Mouse (Mus musculus): ENCODE results near the gene Ctnnd2. TPM values are rescaled to one million over a fixed set of nuclear protein-coding genes. Genes with fewer than 3 reads are reported as not detected.
A peak's percentile ranks its signal among the peaks of the same experiment; 100 is the strongest.

Gene Ctnnd2
- polyA plus RNA-seq, 1 experiment from 2014 or later, result 3.3 TPM

- Histone ChIP-seq H3K27ac (no peak overlapping the region), H3K4me2 (no peak overlapping the region), H3K27me3 (no peaks in the 10 kb centered on the region), H3K36me3 (no peaks in the 10 kb centered on the region), H3K4me3 (replicated peaks) (no peak overlapping the region), H3K4me1 (replicated peaks) (no peaks in the 10 kb centered on the region), H3K9me3 (no peaks in the 10 kb centered on the region), H3K9ac (replicated peaks) (no peak overlapping the region)
- WGBS, result 81% methylated on average over 17 of the region's 17 CpGs
- no peak for ATAC-seq (ENCODE audit: insufficient number of reproducible peaks, insufficient read depth, low FRiP score, low TSS enrichment, low read depth)
These were observed 655.3 kb downstream of the Ctnnd2 start for GRCm38 (mm10) chr15:30827424-30828263.

GRCm38 (mm10) chr15:30857277-30858176, 685.1 kb downstream of the Ctnnd2 start:
- Histone ChIP-seq H3K4me1 (replicated peaks) (no peaks in the 10 kb centered on the region), H3K36me3 (no peaks in the 10 kb centered on the region), H3K27ac (no peak overlapping the region), H3K4me3 (replicated peaks) (no peak overlapping the region), H3K9ac (replicated peaks) (no peak overlapping the region), H3K9me3 (no peaks in the 10 kb centered on the region), H3K27me3 (no peaks in the 10 kb centered on the region), H3K4me2 (no peak overlapping the region)
- ATAC-seq (ENCODE audit: insufficient number of reproducible peaks, insufficient read depth, low FRiP score, low TSS enrichment, low read depth), result no peak
- 74% methylated on average over 17 of the region's 17 CpGs for WGBS

- Histone ChIP-seq H3K27me3 (no peaks in the 10 kb centered on the region), H3K4me1 (replicated peaks) (no peaks in the 10 kb centered on the region), H3K27ac (no peak overlapping the region), H3K36me3 (no peaks in the 10 kb centered on the region), H3K9ac (replicated peaks) (no peak overlapping the region), H3K4me2 (no peak overlapping the region), H3K9me3 (no peaks in the 10 kb centered on the region), H3K4me3 (replicated peaks) (no peak overlapping the region)
- 63% methylated on average over 5 of the region's 5 CpGs for WGBS
- no peak for ATAC-seq (ENCODE audit: insufficient number of reproducible peaks, insufficient read depth, low FRiP score, low TSS enrichment, low read depth)
These were observed 695.0 kb downstream of the Ctnnd2 start for GRCm38 (mm10) chr15:30867429-30867828.

GRCm38 (mm10) chr15:30869673-30870512, 697.5 kb downstream of the Ctnnd2 start:
- H3K4me3 ChIP-seq (replicated peaks), result no peak overlapping the region
- no peaks in the 10 kb centered on the region for H3K36me3 ChIP-seq
- no peaks in the 10 kb centered on the region for H3K27me3 ChIP-seq
- 71% methylated on average over 12 of the region's 12 CpGs for whole genome bisulfite sequencing
- no peak overlapping the region for H3K4me2 ChIP-seq
- H3K9me3 ChIP-seq, result no peaks in the 10 kb centered on the region
- no peaks in the 10 kb centered on the region for H3K4me1 ChIP-seq (replicated peaks)
- no peak for ATAC-seq (ENCODE audit: insufficient number of reproducible peaks, insufficient read depth, low FRiP score, low TSS enrichment, low read depth)
- H3K9ac ChIP-seq (replicated peaks), result no peak overlapping the region
- no peak overlapping the region for H3K27ac ChIP-seq

GRCm38 (mm10) chr15:30875523-30875922, 703.1 kb downstream of the Ctnnd2 start:
- H3K36me3 ChIP-seq, result no peaks in the 10 kb centered on the region
- no peaks in the 10 kb centered on the region for H3K4me1 ChIP-seq (replicated peaks)
- no peaks in the 10 kb centered on the region for H3K9me3 ChIP-seq
- H3K27me3 ChIP-seq, result no peaks in the 10 kb centered on the region
- no peak overlapping the region for H3K4me3 ChIP-seq (replicated peaks)
- H3K4me2 ChIP-seq, result no peak overlapping the region
- WGBS, result 59% methylated on average over 1 of the region's 1 CpGs
- no peak overlapping the region for H3K9ac ChIP-seq (replicated peaks)
- H3K27ac ChIP-seq, result no peak overlapping the region
- no peak for ATAC-seq (ENCODE audit: insufficient number of reproducible peaks, insufficient read depth, low FRiP score, low TSS enrichment, low read depth)

- peaks cover 8% of the 10 kb centered on the region for H3K4me1 ChIP-seq (replicated peaks)
- H3K27me3 ChIP-seq, result no peaks in the 10 kb centered on the region
- H3K4me2 ChIP-seq, result no peak overlapping the region
- ATAC-seq (ENCODE audit: insufficient number of reproducible peaks, insufficient read depth, low FRiP score, low TSS enrichment, low read depth), result no peak
- no peaks in the 10 kb centered on the region for H3K9me3 ChIP-seq
- no peak overlapping the region for H3K27ac ChIP-seq
- H3K4me3 ChIP-seq (replicated peaks), result no peak overlapping the region
- WGBS, result 58% methylated on average over 12 of the region's 12 CpGs
- no peaks in the 10 kb centered on the region for H3K36me3 ChIP-seq
- H3K9ac ChIP-seq (replicated peaks), result no peak overlapping the region
These were observed 712.4 kb downstream of the Ctnnd2 start for GRCm38 (mm10) chr15:30884692-30885334.

GRCm38 (mm10) chr15:30885410-30885809, 713.0 kb downstream of the Ctnnd2 start:
- ATAC-seq (ENCODE audit: insufficient number of reproducible peaks, insufficient read depth, low FRiP score, low TSS enrichment, low read depth), result peak; percentile 75; the same call in 1 of the 2 replicates
- Histone ChIP-seq H3K4me1 (replicated peaks) (peaks cover 8% of the 10 kb centered on the region), H3K9me3 (no peaks in the 10 kb centered on the region), H3K36me3 (no peaks in the 10 kb centered on the region), H3K27me3 (no peaks in the 10 kb centered on the region), H3K27ac (no peak overlapping the region), H3K9ac (replicated peaks) (no peak overlapping the region), H3K4me2 (no peak overlapping the region), H3K4me3 (replicated peaks) (no peak overlapping the region)
- whole genome bisulfite sequencing, result 59% methylated on average over 6 of the region's 6 CpGs

- Histone ChIP-seq H3K4me3 (replicated peaks) (no peak overlapping the region), H3K9ac (replicated peaks) (no peak overlapping the region), H3K27ac (no peak overlapping the region), H3K4me1 (replicated peaks) (peaks cover 8% of the 10 kb centered on the region), H3K4me2 (no peak overlapping the region), H3K9me3 (no peaks in the 10 kb centered on the region), H3K27me3 (no peaks in the 10 kb centered on the region), H3K36me3 (no peaks in the 10 kb centered on the region)
- WGBS, result 77% methylated on average over 2 of the region's 2 CpGs
- no peak for ATAC-seq (ENCODE audit: insufficient number of reproducible peaks, insufficient read depth, low FRiP score, low TSS enrichment, low read depth)
These were observed 715.2 kb downstream of the Ctnnd2 start for GRCm38 (mm10) chr15:30887559-30887958.

- H3K27ac ChIP-seq, result no peak overlapping the region
- WGBS, result 68% methylated on average over 4 of the region's 4 CpGs
- H3K9me3 ChIP-seq, result no peaks in the 10 kb centered on the region
- no peak overlapping the region for H3K9ac ChIP-seq (replicated peaks)
- ATAC-seq (ENCODE audit: insufficient number of reproducible peaks, insufficient read depth, low FRiP score, low TSS enrichment, low read depth), result no peak
- no peaks in the 10 kb centered on the region for H3K27me3 ChIP-seq
- H3K4me1 ChIP-seq (replicated peaks), result no peaks in the 10 kb centered on the region
- no peak overlapping the region for H3K4me3 ChIP-seq (replicated peaks)
- H3K4me2 ChIP-seq, result no peak overlapping the region
- no peaks in the 10 kb centered on the region for H3K36me3 ChIP-seq
These were observed 719.6 kb downstream of the Ctnnd2 start for GRCm38 (mm10) chr15:30891986-30892385.

GRCm38 (mm10) chr15:30895063-30895462, 722.7 kb downstream of the Ctnnd2 start:
- no peaks in the 10 kb centered on the region for H3K27me3 ChIP-seq

More at GRCm38 (mm10) chr15:30895063-30895462, 722.7 kb downstream of the Ctnnd2 start:
- no peak for ATAC-seq (ENCODE audit: insufficient number of reproducible peaks, insufficient read depth, low FRiP score, low TSS enrichment, low read depth)
- 85% methylated on average over 5 of the region's 5 CpGs for WGBS
- no peak overlapping the region for H3K27ac ChIP-seq
- H3K4me2 ChIP-seq, result no peak overlapping the region
- H3K36me3 ChIP-seq, result no peaks in the 10 kb centered on the region
- no peaks in the 10 kb centered on the region for H3K4me1 ChIP-seq (replicated peaks)
- H3K9ac ChIP-seq (replicated peaks), result no peak overlapping the region
- no peak overlapping the region for H3K4me3 ChIP-seq (replicated peaks)
- no peaks in the 10 kb centered on the region for H3K9me3 ChIP-seq
